Mouse (Mus musculus) embryonic fibroblast, embryonic 13.5 days (primary cell): ENCODE results near the gene Rchy1.

ENCODE experiments used
- CTCF ChIP-seq: IDR thresholded peaks from 2 replicates; pipeline ENCODE4 v1.5.1; 2011; ENCODE audit warnings: mild to moderate bottlenecking, control low read depth, low read length, moderate library complexity, borderline replicate concordance; ENCODE audit not compliant: insufficient read depth
- POLR2A ChIP-seq: IDR thresholded peaks from 2 replicates; pipeline ENCODE4 v1.6.1; 2011; ENCODE audit warnings: low read depth, mild to moderate bottlenecking, control low read depth, low read length, moderate library complexity

- no peak for TF ChIP-seq POLR2A
- no peak for TF ChIP-seq CTCF
Measured at GRCm38 (mm10) chr5:91987236-91987635, 24.4 kb upstream of the Rchy1 start, which contains the start of gene Odaph.
